Mouse (Mus musculus) embryonic facial prominence, embryonic 15.5 days (tissue): ENCODE results near the gene Tsga10ip. TPM values are rescaled to one million over a fixed set of nuclear protein-coding genes. Genes with fewer than 3 reads are reported as not detected.

Source experiments
- ATAC-seq: fragments of 200-750 bp; cut with Nextera tagmentation; 2 replicates; pipeline ENCODE4 v1.8.0; 2017; ENCODE audit warnings: low read depth, moderate TSS enrichment; ENCODE audit not compliant: insufficient number of reproducible peaks, low FRiP score, low TSS enrichment
- H3K27ac ChIP-seq: fragments of 300-500 bp; sonication (generic); replicated peaks from 2 replicates; pipeline ENCODE4 v1.5.1; 2015; ENCODE audit warnings: mild to moderate bottlenecking, inconsistent platforms
- H3K27me3 ChIP-seq: fragments of 300-500 bp; sonication (generic); 2 replicates; pipeline ENCODE4 v1.6.1; 2015; ENCODE audit warnings: inconsistent platforms
- H3K36me3 ChIP-seq: fragments of 300-500 bp; sonication (generic); 2 replicates; pipeline ENCODE4 v1.6.1; 2015; ENCODE audit warnings: mild to moderate bottlenecking, inconsistent platforms
- H3K4me1 ChIP-seq: fragments of 300-500 bp; sonication (generic); 2 replicates; pipeline ENCODE4 v1.6.1; 2015; ENCODE audit warnings: inconsistent platforms
- H3K4me2 ChIP-seq: fragments of 300-500 bp; sonication (generic); replicated peaks from 2 replicates; pipeline ENCODE4 v1.6.1; 2015; ENCODE audit warnings: mild to moderate bottlenecking, inconsistent platforms
- H3K4me3 ChIP-seq: fragments of 300-500 bp; sonication (generic); replicated peaks from 2 replicates; pipeline ENCODE4 v1.5.1; 2015; ENCODE audit warnings: mild to moderate bottlenecking, inconsistent platforms
- H3K9ac ChIP-seq: fragments of 300-500 bp; sonication (generic); 2 replicates; pipeline ENCODE4 v1.6.1; 2015; ENCODE audit warnings: inconsistent platforms
- H3K9me3 ChIP-seq: fragments of 300-500 bp; sonication (generic); replicated peaks from 2 replicates; pipeline ENCODE4 v1.6.1; 2016; ENCODE audit warnings: inconsistent platforms
- WGBS: fragments of 180-500 bp; shearing (Covaris S2); methylation state at CpG from one replicate; pipeline ENCODE4 v1.1.7; 2015; 5-methylcytosine and 5-hydroxymethylcytosine counted together
- polyA plus RNA-seq: library from polyadenylated mRNA; unstranded; fragments of >200 nt; fragmentation: Nextera tagmentation; extraction: Ambion mirVana; gene quantifications from 2 replicates; pipeline ENCODE4 v1.2.1, GENCODE M21; 2015

Gene Tsga10ip
- polyA plus RNA-seq = 0.72 and 1.1 TPM in 2 replicates

DNA sequence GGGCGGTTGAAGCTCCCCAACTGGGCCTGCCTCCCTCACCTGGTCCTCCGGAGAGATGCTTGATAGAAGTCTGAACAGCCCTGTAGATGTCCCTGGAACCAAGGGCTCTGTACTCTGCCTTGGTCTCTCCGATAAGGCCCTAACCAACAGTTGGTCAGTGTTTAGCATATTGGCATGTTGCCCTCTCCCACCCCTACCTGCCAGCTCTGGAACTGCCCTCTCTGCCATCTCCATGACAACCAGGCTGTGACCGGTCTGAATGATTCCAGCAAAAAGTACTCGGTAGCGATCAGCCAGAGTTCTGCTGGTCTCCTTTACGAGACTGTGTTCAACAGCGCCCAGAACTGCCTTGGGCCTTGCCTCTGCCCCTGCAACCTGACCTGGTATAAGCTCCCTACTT lies at the start of gene Tsga10ip:
Gene Tsga10ip, minus strand, starts transcription at position 234 of the 400 bp plus-strand sequence.
- Histone ChIP-seq H3K4me1 (peaks cover 4% of the 10 kb centered on the region; the same call in 1 of the 2 replicates), H3K9ac (no peak within 1 kb of the TSS), H3K27ac (no peak within 1 kb of the TSS), H3K4me2 (no peak within 1 kb of the TSS), H3K36me3 (no peaks in the 10 kb centered on the region), H3K27me3 (no peaks in the 10 kb centered on the region), H3K9me3 (no peaks in the 10 kb centered on the region), H3K4me3 (no peak within 1 kb of the TSS)
- ATAC-seq = no peak
- 77% methylated on average over 8 of the region's 8 CpGs for WGBS

DNA sequence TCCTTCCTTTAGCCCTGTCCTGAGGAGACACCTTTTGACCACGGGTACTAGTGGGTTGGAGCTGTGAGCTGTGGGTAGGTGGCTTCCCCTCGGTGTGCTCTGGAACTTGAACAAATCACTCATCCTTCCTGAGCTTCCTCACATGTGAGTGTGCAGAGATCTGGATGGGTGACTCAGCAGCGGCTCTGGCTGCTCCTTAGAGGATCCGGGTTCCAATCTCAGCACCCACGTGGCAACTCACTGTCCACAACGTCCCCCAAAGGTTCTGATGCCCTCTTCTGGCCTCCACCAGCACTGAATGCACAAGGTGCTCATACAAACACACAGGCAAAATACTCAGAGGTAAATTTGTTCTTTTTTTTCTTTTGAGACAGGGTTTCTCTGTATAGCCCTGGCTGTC lies 49.4 kb upstream of the Tsga10ip start:
- Histone ChIP-seq H3K9ac (no peak overlapping the region), H3K4me2 (no peak overlapping the region), H3K36me3 (peaks cover 10% of the 10 kb centered on the region), H3K27ac (no peak overlapping the region), H3K27me3 (peaks cover 43% of the 10 kb centered on the region), H3K4me3 (no peak overlapping the region), H3K4me1 (peaks cover 39% of the 10 kb centered on the region), H3K9me3 (no peaks in the 10 kb centered on the region)
- ATAC-seq = no peak
- WGBS = 65% methylated on average over 6 of the region's 6 CpGs

GRCm38 (mm10) chr19:5449673-5450072 lies 47.3 kb upstream of the Tsga10ip start:
- no peak overlapping the region for H3K9ac ChIP-seq
- H3K27ac ChIP-seq = no peak overlapping the region
- WGBS = 87% methylated on average over 3 of the region's 3 CpGs
- peaks cover 58% of the 10 kb centered on the region for H3K27me3 ChIP-seq
- H3K9me3 ChIP-seq = no peaks in the 10 kb centered on the region
- no peak for ATAC-seq
- peaks cover 19% of the 10 kb centered on the region for H3K4me1 ChIP-seq
- H3K36me3 ChIP-seq = peaks cover 10% of the 10 kb centered on the region
- no peak overlapping the region for H3K4me2 ChIP-seq
- H3K4me3 ChIP-seq = no peak overlapping the region

DNA sequence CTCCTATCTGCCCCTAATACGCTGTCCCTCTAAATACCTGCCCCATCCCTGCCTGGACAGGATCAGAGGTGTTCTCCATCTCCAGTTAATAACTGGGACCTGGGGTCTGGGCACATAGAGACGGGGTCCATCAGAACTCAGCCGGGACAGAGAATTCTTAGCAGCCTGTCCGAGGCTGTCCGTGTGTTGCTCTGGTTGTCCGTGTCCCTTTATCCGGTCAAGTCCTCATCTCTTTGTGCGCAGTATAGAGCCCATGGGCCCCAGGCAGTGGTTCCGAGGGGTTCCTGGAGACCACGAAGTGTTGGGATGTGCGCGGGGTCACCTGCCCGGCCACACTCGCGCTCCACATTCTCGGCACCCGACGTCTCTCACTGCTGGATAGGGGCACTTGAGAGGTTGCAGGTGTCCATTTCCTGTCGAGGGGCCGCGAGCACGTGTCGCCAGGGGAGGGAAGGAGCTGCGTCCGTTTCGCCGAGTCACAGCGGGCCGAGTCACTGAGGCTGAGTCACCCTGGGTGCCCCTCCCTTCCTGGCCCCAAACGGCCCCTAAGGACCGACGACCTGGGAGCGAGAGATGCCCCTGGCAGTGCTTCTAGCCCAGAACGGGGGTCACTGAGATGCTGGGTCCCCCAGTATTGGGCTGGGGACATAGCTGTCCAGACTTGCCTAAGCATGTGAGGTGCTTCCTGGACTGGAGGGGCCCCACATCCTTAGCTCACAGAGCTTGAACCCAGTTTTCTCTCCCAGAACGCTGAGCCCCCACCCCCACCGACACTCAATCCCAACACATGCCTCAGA lies 46.2 kb upstream of the Tsga10ip start:
- no peak overlapping the region for H3K9ac ChIP-seq
- peaks cover 58% of the 10 kb centered on the region for H3K27me3 ChIP-seq
- H3K27ac ChIP-seq = no peak overlapping the region
- no peak for ATAC-seq
- peak overlapping the region; percentile 58 for H3K4me3 ChIP-seq
- H3K4me2 ChIP-seq = peak overlapping the region; percentile 98
- no peaks in the 10 kb centered on the region for H3K36me3 ChIP-seq
- 6% methylated on average over 36 of the region's 36 CpGs for WGBS
- no peaks in the 10 kb centered on the region for H3K9me3 ChIP-seq
- peaks cover 19% of the 10 kb centered on the region for H3K4me1 ChIP-seq

- Histone ChIP-seq H3K9ac (peak within 1 kb of the TSS; percentile 21), H3K36me3 (no peaks in the 10 kb centered on the region), H3K4me2 (peak within 1 kb of the TSS; percentile 98), H3K27me3 (peaks cover 58% of the 10 kb centered on the region), H3K9me3 (no peaks in the 10 kb centered on the region), H3K27ac (no peak within 1 kb of the TSS), H3K4me3 (peak within 1 kb of the TSS; percentile 58), H3K4me1 (peaks cover 19% of the 10 kb centered on the region)
- under 1% methylated on average over 70 of the region's 70 CpGs for WGBS
- peak; percentile 24; the same call in 1 of the 2 replicates for ATAC-seq
These were observed 45.4 kb upstream of the Tsga10ip start, which contains the start of gene Fosl1 for GRCm38 (mm10) chr19:5447515-5448353. Gene Fosl1 (plus strand): TSS chr19:5447547.

GRCm38 (mm10) chr19:5445747-5446146 lies 43.4 kb upstream of the Tsga10ip start:
- H3K4me1 ChIP-seq = peaks cover 19% of the 10 kb centered on the region
- H3K9me3 ChIP-seq = no peaks in the 10 kb centered on the region
- no peak overlapping the region for H3K4me3 ChIP-seq
- no peak overlapping the region for H3K27ac ChIP-seq
- 89% methylated on average over 5 of the region's 5 CpGs for WGBS
- ATAC-seq = no peak
- H3K9ac ChIP-seq = no peak overlapping the region
- H3K27me3 ChIP-seq = peaks cover 53% of the 10 kb centered on the region
- H3K4me2 ChIP-seq = no peak overlapping the region
- H3K36me3 ChIP-seq = no peaks in the 10 kb centered on the region

- H3K36me3 ChIP-seq = no peaks in the 10 kb centered on the region
- 29% methylated on average over 7 of the region's 7 CpGs for WGBS
- no peak overlapping the region for H3K4me2 ChIP-seq
- H3K4me1 ChIP-seq = peaks cover 19% of the 10 kb centered on the region
- peaks cover 45% of the 10 kb centered on the region for H3K27me3 ChIP-seq
- H3K9me3 ChIP-seq = no peaks in the 10 kb centered on the region
- ATAC-seq = no peak
- no peak overlapping the region for H3K9ac ChIP-seq
- H3K27ac ChIP-seq = no peak overlapping the region
- no peak overlapping the region for H3K4me3 ChIP-seq
These were observed 42.6 kb upstream of the Tsga10ip start for GRCm38 (mm10) chr19:5444954-5445353.

GRCm38 (mm10) chr19:5444371-5444908 lies 42.1 kb upstream of the Tsga10ip start:
- no peak overlapping the region for H3K4me2 ChIP-seq
- 60% methylated on average over 9 of the region's 9 CpGs for WGBS
- peaks cover 40% of the 10 kb centered on the region for H3K27me3 ChIP-seq
- H3K27ac ChIP-seq = no peak overlapping the region
- H3K9me3 ChIP-seq = no peaks in the 10 kb centered on the region
- no peak overlapping the region for H3K9ac ChIP-seq
- no peak overlapping the region for H3K4me3 ChIP-seq
- no peaks in the 10 kb centered on the region for H3K36me3 ChIP-seq
- peaks cover 19% of the 10 kb centered on the region for H3K4me1 ChIP-seq
- ATAC-seq = no peak

DNA sequence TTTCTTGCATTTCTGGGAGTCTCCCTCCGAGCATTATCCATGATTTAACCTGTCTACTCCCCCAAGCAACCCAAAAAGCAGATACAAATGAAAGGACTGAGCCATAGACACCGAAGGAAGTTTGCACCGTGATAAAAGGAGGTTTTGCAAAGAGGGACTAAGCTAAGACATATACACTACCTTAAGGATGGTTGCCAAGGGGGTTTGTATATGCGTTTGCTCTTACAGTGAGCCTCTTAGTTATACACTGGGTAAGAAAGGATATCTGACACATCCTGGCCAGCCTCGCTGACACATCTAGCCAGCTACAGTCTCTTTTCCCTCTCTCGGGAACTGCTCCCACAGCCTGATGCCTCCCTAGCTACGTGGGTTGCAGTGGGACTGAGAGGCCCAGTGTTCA lies 31.6 kb upstream of the Tsga10ip start:
- peak overlapping the region; percentile 82 for H3K27ac ChIP-seq
- H3K36me3 ChIP-seq = no peaks in the 10 kb centered on the region
- H3K4me1 ChIP-seq = peaks cover 18% of the 10 kb centered on the region
- no peak for ATAC-seq
- no peak overlapping the region for H3K9ac ChIP-seq
- H3K27me3 ChIP-seq = no peaks in the 10 kb centered on the region
- H3K4me3 ChIP-seq = peak overlapping the region; percentile 34; the same call in 1 of the 2 replicates
- H3K9me3 ChIP-seq = no peaks in the 10 kb centered on the region
- 65% methylated on average over 7 of the region's 7 CpGs for WGBS
- peak overlapping the region; percentile 61 for H3K4me2 ChIP-seq

GRCm38 (mm10) chr19:5432992-5433852 lies 30.9 kb upstream of the Tsga10ip start:
- ATAC-seq = peak; percentile 51; the same call in 1 of the 2 replicates
- peak overlapping the region; percentile 34 for H3K4me3 ChIP-seq
- H3K27ac ChIP-seq = peak overlapping the region; percentile 82
- H3K36me3 ChIP-seq = no peaks in the 10 kb centered on the region
- no peaks in the 10 kb centered on the region for H3K27me3 ChIP-seq
- peak overlapping the region; percentile 61 for H3K4me2 ChIP-seq
- no peak overlapping the region for H3K9ac ChIP-seq
- no peaks in the 10 kb centered on the region for H3K9me3 ChIP-seq
- peaks cover 18% of the 10 kb centered on the region for H3K4me1 ChIP-seq
- 4% methylated on average over 16 of the region's 16 CpGs for WGBS
